8 mouse cellular contexts compared by ENCODE assay signal in genomic region chr5:108366984-108367841, GRCm38 (mm10). TPM values are rescaled to one million over a fixed set of nuclear protein-coding genes. Genes with fewer than 3 reads are reported as not detected.
A peak's percentile ranks its signal among the peaks of the same experiment; 100 is the strongest.
DNase-seq lines count a peak whose midpoint lies in the region; ATAC-seq and TF ChIP-seq lines count a peak whose summit lies in the region.

No protein-coding gene starts in this region.

- peak; percentile 25 for DNase-seq in ES-E14 (ENCODE audit: low read depth, low spot score)
- DNase-seq in layer of hippocampus, adult 9-11 months, result peak; percentile 47
- peak; percentile 44 for DNase-seq in lung, postnatal 10 days
- DNase-seq in retina, postnatal 1 day, result peak; percentile 63

- H3K4me3 ChIP-seq in ES-E14 (ENCODE audit: insufficient read depth in 1 of 2, low read depth in 1 of 2, low read length in 2 of 2, poor library complexity in 1 of 2, severe bottlenecking in 1 of 2), result peak overlapping the region; percentile 66 to 67
- peak overlapping the region; percentile 58 for H3K4me3 ChIP-seq in forebrain, embryonic 13.5 days

- under 1% methylated on average over 89 of the region's 100 CpGs for WGBS in forebrain, embryonic 13.5 days

- ATAC-seq in cerebellum, adult (ENCODE audit: insufficient number of reproducible peaks, low FRiP score, low TSS enrichment), result peak; percentile 38
- peak; percentile 67 for ATAC-seq in forebrain, embryonic 13.5 days
- peak; percentile 19 to 28; a peak in 1 of 4 replicates for ATAC-seq in hematopoietic stem cell, adult 5-6 weeks (replicated peaks in 1 of 2; ENCODE audit: insufficient read depth in 1 of 2, low FRiP score in 2 of 2, low TSS enrichment in 1 of 2, low read depth in 1 of 2, poor library complexity in 2 of 2, severe bottlenecking in 2 of 2)
- ATAC-seq in granulocyte monocyte progenitor cell, adult 5-6 weeks (replicated peaks; ENCODE audit: poor library complexity, severe bottlenecking), result no peak; the same call in none of the 2 replicates

- H3K36me3 ChIP-seq in ES-E14 (ENCODE audit: control insufficient read depth, insufficient read depth, low read length, poor library complexity, severe bottlenecking), result no peaks in the 10 kb centered on the region
- H3K36me3 ChIP-seq in forebrain, embryonic 13.5 days (ENCODE audit: poor library complexity, severe bottlenecking), result no peaks in the 10 kb centered on the region

- peak overlapping the region; percentile 59 for H3K9ac ChIP-seq in ES-E14 (ENCODE audit: insufficient read depth, low read depth, low read length, poor library complexity, severe bottlenecking)
- H3K9ac ChIP-seq in forebrain, embryonic 13.5 days, result peak overlapping the region; percentile 64

- peaks cover 0 to 2% of the 10 kb centered on the region in 2 experiments; a peak in 1 of 4 replicates for H3K4me1 ChIP-seq in ES-E14 (ENCODE audit: control insufficient read depth in 2 of 2, insufficient read depth in 2 of 2, low read length in 2 of 2, poor library complexity in 1 of 2)
- peaks cover 30% of the 10 kb centered on the region for H3K4me1 ChIP-seq in forebrain, embryonic 13.5 days

- H3K9me3 ChIP-seq in ES-E14 (ENCODE audit: control insufficient read depth, insufficient read depth, low read depth, low read length), result no peaks in the 10 kb centered on the region
- H3K9me3 ChIP-seq in forebrain, embryonic 13.5 days (replicated peaks), result no peaks in the 10 kb centered on the region

- H3K4me2 ChIP-seq in forebrain, embryonic 13.5 days, result peak overlapping the region; percentile 87

- in situ Hi-C loops in ES-E14 (cut with MboI; ENCODE audit: low sequenced_read_pairs in 2 of 2, unreplicated experiment in 2 of 2), result no loop called here

- H3K27ac ChIP-seq in ES-E14 (ENCODE audit: insufficient read depth, low read depth, low read length, poor library complexity, severe bottlenecking), result no peak overlapping the region
- no peak overlapping the region for H3K27ac ChIP-seq in forebrain, embryonic 13.5 days

- H3K27me3 ChIP-seq in forebrain, embryonic 13.5 days, result peaks cover 97% of the 10 kb centered on the region

TF ChIP-seq in ES-E14, 5 proteins besides CTCF, POLR2A, EP300 and RAD21:
- TF ChIP-seq HCFC1 (IDR thresholded peaks at IDR 0.05; ENCODE audit: borderline replicate concordance, insufficient read depth, low read length) (no peak), ZNF384 (IDR thresholded peaks at IDR 0.05; ENCODE audit: low read depth, low read length) (no peak), CHD2 (IDR thresholded peaks at IDR 0.05; ENCODE audit: low read depth, low read length) (no peak), ZC3H11A (IDR thresholded peaks at IDR 0.05; ENCODE audit: borderline replicate concordance, low read depth, low read length) (no peak), MAFK (IDR thresholded peaks at IDR 0.05; ENCODE audit: insufficient read depth, low read depth, low read length) (no peak)

RNA-seq across cellular contexts. Expression of gene Gm42517, which starts 0.5 kb away (rescaled TPM):
- total RNA-seq in ES-E14 (2012; rRNA removed), result 0.16 and 0.45 TPM in 2 replicates
- polyA plus RNA-seq in forebrain, embryonic 13.5 days (2015; fragmentation: Nextera tagmentation; extraction: Ambion mirVana), result 0.28 and 0.31 TPM in 2 replicates
- total RNA-seq in hematopoietic stem cell, adult 5-6 weeks (2017), result 0.13 TPM in 1 of 2 replicates, not detected in the other
- total RNA-seq in granulocyte monocyte progenitor cell, adult 5-6 weeks (2014; fragmentation: Nextera tagmentation), result not detected in 2 replicates
- total RNA-seq in granulocyte monocyte progenitor cell, adult 5-6 weeks (2017), result not detected in 2 replicates

RNA-seq across cellular contexts. Expression of gene Pde6b, which starts 21.0 kb away (rescaled TPM):
- total RNA-seq in ES-E14 (2012; rRNA removed), result 0.04 and 0.16 TPM in 2 replicates
- 0.32 and 0.38 TPM in 2 replicates for polyA plus RNA-seq in forebrain, embryonic 13.5 days (2015; fragmentation: Nextera tagmentation; extraction: Ambion mirVana)
- total RNA-seq in hematopoietic stem cell, adult 5-6 weeks (2017), result 0.30 TPM in 1 of 2 replicates, not detected in the other
- not detected in 2 replicates for total RNA-seq in granulocyte monocyte progenitor cell, adult 5-6 weeks (2014; fragmentation: Nextera tagmentation)
- total RNA-seq in granulocyte monocyte progenitor cell, adult 5-6 weeks (2017), result not detected in 2 replicates

RNA-seq across cellular contexts. Expression of gene Pigg, which starts 54.8 kb away (rescaled TPM):
- 17.8 and 21.8 TPM in 2 replicates for total RNA-seq in ES-E14 (2012; rRNA removed)
- 6.0 and 6.7 TPM in 2 replicates for polyA plus RNA-seq in forebrain, embryonic 13.5 days (2015; fragmentation: Nextera tagmentation; extraction: Ambion mirVana)
- total RNA-seq in hematopoietic stem cell, adult 5-6 weeks (2017), result 6.5 and 7.9 TPM in 2 replicates
- 5.6 and 7.7 TPM in 2 replicates for total RNA-seq in granulocyte monocyte progenitor cell, adult 5-6 weeks (2014; fragmentation: Nextera tagmentation)
- total RNA-seq in granulocyte monocyte progenitor cell, adult 5-6 weeks (2017), result 5.5 and 6.1 TPM in 2 replicates
